Mouse (Mus musculus) heart, postnatal 36 days (tissue): Measurements from ENCODE around the gene Atp2c2. TPM values are rescaled to one million over a fixed set of nuclear protein-coding genes. Genes with fewer than 3 reads are reported as not detected.

Source experiments
- DNase-seq, 2 experiments: peaks; one replicate each; pipeline ENCODE4 v3.0.0; 2021 to 2022
- intact Hi-C: fragments of 180-260 bp; cut with DNase I; formaldehyde crosslinking; loops from one replicate; pipeline ENCODE4 v1.15.1; 2025
- total RNA-seq, 2 experiments: library from RNA; stranded (reverse); gene quantifications; 2 replicates each; pipeline ENCODE4 v1.2.3; 2021

The Atp2c2 gene
- total RNA-seq, 2 experiments from 2014 or later = not detected

DNA sequence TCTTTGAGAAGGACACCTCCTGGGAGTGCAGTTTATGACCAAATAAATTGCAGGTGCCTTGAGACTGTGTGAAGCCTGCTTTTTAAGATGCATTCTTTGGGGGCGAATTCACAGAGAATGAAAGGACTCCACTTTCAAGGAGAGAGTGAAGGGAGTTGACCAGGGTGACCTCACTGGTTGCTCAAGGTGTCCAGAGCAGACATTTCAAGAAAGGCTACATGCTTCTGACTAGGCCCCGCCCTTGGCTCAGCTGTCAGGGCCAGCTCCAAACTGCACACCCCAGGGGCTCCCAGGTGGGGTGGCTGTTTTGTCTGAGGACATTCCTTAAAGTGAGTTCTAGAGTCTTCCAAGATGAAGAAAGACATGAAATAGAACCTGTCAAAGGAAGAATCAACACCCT is 2.6 kb upstream of the Atp2c2 start:
- no peak for DNase-seq
- intact Hi-C loops = loop anchor here (5.0 kb wide), 2 partner anchors 145 to 230 kb away; partner anchors contain the start of gene Cotl1

GRCm38 (mm10) chr8:119698960-119699359 is 849 bp upstream of the Atp2c2 start:
- intact Hi-C loops = loop anchor here (1.0 to 5.0 kb wide), 3 partner anchors 80 to 228 kb away; partner anchors contain the start of gene Cotl1
- peak; percentile 70 to 83 for DNase-seq

- no peak for DNase-seq
- intact Hi-C loops = no loop called here
Observed at GRCm38 (mm10) chr8:119702965-119703364, 3.2 kb downstream of the Atp2c2 start.

DNA sequence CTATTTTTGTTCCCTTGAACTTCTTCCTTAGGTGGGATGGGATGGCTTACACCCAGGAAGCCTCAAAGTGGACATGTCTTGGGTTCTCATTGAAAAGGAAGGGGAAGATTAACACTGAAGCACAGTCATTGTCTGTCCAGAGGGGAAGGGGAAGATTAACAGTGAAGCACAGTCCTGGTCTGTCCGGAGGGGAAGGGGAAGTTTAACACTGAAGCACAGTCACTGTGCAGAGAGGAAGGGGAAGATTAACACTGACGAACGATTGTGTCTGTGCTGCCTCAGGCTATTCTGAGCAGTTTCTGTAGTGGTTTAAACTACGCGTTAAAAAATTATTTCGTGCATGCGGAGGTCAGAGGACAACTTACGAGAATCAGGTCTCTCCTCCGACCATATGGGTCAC is 7.3 kb downstream of the Atp2c2 start:
- intact Hi-C loops = no loop called here

GRCm38 (mm10) chr8:119708471-119708870 is 8.7 kb downstream of the Atp2c2 start:
- intact Hi-C loops = no loop called here
- DNase-seq = no peak

More for the DNA sequence above, 7.3 kb downstream of the Atp2c2 start:
- DNase-seq = no peak

DNA sequence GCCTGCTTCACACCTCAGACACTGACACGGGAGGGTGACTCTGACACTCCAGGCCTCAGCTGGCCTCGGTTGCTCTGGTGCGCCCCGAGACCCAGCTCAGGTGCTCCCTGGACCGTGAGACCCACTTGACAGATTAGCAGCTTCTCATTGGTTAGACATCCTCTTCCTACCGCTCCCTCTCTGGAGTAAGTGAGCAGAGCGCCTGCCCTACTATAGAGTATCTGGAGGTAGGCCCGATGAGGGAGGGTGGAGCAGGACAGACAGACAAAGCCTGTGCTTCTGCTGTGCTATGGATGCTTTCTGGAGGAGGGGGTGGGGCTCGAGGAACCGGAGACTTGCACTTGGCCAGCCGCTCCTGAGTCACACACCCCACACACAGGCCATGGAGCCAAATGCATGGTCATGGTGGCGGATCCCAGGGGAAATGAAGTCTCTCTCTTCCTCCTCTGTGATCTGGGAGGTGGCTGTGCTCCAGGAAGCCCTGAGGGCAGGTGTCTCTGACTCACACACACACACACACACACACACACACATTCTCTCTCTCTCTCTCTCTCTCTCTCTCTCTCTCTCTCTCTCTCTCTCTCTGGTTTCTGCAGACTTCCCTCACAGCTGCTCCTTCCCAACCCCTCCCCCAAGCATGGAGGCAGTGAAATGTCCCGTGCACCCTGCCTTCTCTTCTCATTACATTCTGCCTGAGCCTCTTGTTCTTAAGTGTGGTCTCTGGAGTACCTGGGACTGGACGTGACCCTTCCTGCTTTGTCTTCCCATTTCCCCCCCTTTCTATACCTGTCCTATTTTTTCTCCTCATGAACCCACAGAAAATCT is 9.3 kb downstream of the Atp2c2 start:
- intact Hi-C loops = no loop called here
- DNase-seq = peak; percentile 30 to 38

DNA sequence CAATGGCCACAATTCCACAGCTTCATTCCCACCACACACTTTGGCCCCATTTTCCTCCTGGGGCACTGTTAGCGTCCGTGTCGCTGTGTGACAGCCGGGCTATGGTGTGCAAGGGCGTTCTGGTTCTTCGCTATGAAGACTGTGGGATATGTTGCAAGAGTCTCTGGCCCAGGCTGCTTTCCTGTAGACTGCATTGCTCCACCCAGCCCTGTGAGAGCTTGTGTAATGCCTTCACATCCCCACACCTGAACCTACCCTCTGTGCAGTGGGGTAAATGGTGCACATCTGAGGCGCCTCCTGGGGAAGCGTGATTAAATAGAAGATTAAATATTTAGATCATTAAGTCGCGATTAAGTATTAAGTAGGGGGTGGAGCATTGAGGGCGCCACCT is 9.9 kb downstream of the Atp2c2 start:
- DNase-seq = no peak

DNA sequence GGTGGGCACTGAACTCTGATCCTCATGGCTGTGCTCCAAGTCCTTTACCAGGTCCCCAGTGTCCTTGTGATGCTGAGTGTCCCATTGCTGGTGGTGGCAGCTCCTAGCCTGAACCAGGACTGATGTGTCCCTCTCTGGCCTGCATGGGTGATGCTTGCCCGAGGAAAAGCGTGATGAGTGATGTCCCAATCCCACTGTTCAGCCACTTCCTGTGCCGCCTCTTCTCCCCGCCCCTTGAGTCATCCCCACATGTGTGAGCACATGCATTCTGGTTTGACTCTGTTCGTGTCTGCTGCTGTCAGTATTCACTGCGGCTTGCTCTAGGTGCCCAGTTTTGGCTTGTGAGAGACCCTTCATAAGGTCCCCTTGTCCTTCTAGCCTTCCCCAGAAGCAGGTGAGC is 12.4 kb downstream of the Atp2c2 start:
- DNase-seq = peak; percentile 28 to 35
- intact Hi-C loops = no loop called here

More for the DNA sequence above, 9.9 kb downstream of the Atp2c2 start:
- intact Hi-C loops = no loop called here

DNA sequence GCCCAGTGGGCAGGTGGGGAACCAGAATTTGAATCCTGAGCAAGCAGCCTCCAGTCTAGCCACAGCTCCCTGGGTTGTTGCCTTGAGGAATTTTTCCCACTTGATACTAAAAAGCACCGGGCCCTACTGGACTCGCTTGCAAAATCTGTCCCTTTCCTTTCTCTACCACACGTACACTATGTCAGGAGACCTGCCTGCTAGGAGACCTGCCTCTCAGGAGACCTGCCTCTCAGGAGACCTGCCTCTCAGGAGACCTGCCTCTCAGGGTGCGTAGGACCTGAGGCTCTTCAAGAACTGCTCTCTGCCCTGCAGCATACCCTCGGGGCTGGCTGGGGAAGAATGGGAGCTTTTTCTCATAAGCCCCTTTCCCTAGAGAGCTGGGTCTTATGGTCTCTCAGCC is 13.6 kb downstream of the Atp2c2 start:
- intact Hi-C loops = no loop called here

GRCm38 (mm10) chr8:119715221-119715620 is 15.4 kb downstream of the Atp2c2 start:
- peak; percentile 36 to 60 for DNase-seq
- intact Hi-C loops = no loop called here

More for the DNA sequence above, 13.6 kb downstream of the Atp2c2 start:
- DNase-seq = no peak

DNA sequence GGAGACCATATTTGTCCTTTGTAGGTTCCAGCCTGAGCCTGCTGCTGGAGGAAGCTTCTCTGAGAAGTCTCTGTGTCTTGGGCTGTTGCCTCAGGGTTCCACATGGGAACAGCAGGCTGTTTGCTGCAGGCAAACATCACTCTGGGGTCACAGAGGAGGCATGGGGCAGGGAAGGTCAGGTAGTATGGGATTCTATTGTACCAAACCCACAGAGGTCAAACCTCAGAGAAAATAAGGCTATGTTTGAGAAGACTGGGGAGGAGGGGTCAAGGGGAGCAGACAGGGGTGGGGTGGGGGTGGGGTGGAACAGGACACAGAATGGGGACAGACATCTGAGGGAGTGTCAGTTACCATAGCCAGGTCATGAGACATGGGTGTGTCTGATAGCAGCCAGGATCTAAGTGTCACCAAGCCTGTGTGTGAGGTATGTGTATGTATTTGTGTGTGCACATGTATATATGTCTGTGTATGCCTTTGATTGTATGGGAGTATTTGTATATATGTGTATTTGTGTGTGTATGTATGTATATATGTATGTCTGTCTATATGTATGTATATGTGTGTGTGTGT is 17.0 kb downstream of the Atp2c2 start:
- DNase-seq = no peak
- intact Hi-C loops = no loop called here

GRCm38 (mm10) chr8:119717765-119718164 is 18.0 kb downstream of the Atp2c2 start:
- no peak for DNase-seq
- intact Hi-C loops = no loop called here

- intact Hi-C loops = no loop called here
- DNase-seq = no peak
Observed at GRCm38 (mm10) chr8:119719011-119719501, 19.2 kb downstream of the Atp2c2 start.

DNA sequence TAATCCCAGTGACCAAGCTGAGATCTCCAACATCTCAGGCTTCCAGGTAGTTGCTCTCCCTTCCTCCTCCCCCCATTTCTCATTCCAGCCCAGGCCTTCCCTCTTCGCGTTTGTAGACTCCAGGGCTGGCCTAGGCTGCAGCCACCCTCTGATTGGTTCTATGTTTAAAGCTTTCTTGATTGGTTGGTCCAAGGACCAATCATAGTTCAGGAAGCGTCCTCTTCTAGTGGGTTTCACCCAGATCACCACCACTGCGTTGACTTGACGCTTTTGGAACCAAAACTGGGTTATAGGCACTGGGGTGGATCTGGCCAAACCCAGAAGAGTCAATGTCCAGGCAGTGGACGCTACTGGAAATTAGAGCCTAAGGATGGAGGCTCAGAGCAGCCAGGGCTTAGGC is 22.5 kb downstream of the Atp2c2 start:
- DNase-seq = no peak
- intact Hi-C loops = no loop called here

GRCm38 (mm10) chr8:119723676-119724075 is 23.9 kb downstream of the Atp2c2 start:
- intact Hi-C loops = no loop called here
- DNase-seq = no peak

- intact Hi-C loops = no loop called here
- no peak for DNase-seq
Observed at GRCm38 (mm10) chr8:119724596-119724995, 24.8 kb downstream of the Atp2c2 start.

- intact Hi-C loops = no loop called here
- no peak for DNase-seq
Observed at GRCm38 (mm10) chr8:119727093-119727492, 27.3 kb downstream of the Atp2c2 start.

DNA sequence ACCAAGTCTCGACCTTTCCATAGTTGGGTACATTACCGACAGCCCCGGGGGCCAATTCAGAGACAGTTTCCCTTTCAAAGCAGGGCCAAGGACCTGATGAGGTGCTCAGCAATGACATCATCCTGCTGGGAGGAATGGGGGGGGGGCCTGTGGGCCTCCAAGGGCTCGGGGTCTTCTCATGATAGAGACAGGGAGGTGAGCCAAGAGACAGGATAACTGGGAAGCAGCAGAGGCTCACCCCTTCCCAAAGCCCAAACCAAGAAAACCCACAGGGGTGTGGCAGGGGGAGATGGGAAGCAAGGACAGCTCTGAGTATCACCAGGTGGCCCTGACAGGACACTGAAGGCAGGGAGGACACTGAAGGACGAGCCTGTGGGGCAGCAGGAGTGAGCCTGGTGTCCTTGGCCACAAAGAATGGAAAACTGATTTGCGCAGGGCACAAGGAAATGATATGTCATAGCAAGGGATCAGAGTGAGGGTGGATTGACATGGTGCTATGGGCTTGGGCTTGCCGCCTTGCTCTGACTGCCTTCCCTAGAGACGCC is 28.6 kb downstream of the Atp2c2 start:
- no peak for DNase-seq
- intact Hi-C loops = no loop called here

GRCm38 (mm10) chr8:119732072-119732471 is 32.3 kb downstream of the Atp2c2 start:
- intact Hi-C loops = no loop called here
- DNase-seq = no peak

DNA sequence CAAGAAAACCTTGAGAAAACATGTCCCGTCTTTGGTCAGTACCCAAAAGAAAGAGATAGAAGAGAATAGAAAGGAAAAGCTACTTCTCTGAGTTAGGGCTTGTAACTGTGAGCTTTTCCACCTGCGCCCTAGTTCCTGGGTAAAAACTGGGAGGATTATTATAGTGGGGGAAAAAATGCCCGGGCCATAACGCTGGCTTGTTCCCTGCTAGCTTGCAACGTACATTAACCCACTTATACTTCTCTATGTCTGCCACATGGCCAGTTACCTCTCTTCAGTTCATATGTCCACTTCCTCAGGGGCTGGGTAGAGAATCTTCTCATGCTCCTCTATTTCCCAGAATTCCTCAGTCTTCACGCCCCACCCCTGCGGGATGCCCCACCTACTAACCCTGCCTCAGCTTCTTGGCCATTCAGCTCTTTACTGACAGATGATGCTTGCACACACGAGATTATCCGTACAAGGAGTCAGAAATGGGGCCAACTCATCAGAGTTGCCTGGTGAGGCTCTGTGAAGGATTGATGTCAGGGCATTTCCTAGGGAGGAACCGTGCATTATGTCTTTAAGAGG is 36.6 kb downstream of the Atp2c2 start:
- DNase-seq = no peak
- intact Hi-C loops = no loop called here
